Mouse (Mus musculus): ENCODE data around the gene Cdk14.

Gene Cdk14

DNA sequence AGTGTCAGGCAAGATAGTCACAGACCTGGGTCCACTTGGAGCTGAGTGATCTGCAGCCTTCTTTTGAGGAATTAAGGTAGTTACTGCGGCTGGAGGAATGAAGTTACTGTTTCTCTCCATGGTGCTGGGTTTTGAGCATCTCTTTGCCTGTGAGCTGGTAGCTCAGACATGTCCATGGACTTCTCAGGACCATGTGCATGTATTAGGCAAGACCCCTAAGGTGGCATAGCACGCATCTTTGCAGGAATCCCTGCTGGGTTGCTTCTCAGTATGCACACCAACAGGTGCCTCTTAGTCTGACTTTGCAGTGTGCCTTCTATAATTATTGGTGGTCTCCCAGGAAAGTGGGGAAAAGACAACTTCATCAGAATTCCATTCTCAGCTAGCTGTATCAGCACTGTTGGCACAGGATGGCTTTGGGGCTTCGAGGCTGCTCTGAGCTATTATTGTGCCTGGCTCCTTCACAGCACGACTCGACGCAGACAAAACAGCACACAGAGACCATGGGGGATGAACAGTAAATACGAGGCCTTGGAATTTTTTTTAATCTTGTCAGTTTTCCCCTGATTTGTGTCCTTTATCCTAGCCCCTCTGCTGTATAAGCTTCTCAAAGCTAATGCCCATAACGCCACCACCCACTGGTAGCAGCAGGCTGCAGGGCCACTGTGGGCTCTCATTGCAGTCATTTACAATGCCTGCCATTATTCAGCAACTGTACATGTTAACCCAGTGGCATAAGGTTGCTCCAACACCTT lies 618.8 kb downstream of the Cdk14 start:
- no peak for DNase-seq (ENCODE audit: low spot score in 2 of 2)

DNA sequence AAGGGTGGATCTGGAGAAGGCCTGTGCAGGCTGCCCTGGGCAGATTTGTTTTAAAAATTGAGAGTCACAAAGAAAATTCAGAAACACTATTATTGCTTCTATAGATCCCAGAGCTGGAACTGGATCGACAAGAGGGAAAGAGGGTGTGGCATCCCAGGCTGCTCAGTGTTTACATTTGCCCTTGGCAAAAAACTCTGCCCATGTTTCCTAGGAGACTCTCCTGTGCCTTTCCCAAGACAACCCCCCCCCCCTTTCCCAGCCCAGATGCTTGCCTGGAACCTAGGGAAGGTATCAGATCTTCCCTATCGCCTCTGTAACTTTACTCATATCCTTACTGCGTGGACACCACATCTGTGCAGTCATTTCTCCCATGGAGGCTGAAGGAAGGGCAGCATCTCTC lies 628.9 kb downstream of the Cdk14 start:
- DNase-seq (ENCODE audit: low spot score in 2 of 2), result no peak

DNA sequence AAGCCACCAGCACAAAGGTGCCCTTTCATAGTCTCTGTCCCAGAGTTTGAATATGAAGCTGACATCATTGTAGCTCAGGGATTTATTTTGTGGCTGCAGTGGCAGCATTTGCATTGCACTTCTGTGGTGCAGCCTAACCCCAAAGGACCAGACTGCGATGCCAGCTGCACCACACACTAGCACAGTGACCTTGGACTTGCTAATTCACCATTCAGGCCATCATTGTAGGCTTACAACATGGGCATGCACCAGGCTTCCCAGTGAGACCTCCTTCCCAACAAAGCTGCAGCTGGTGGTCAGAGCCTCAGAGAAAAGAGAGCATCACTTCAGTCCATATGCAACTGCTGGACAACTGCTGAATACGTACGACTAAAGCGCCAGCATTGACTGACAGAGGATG lies 629.8 kb downstream of the Cdk14 start:
- no peak for DNase-seq (ENCODE audit: low spot score in 2 of 2)

DNA sequence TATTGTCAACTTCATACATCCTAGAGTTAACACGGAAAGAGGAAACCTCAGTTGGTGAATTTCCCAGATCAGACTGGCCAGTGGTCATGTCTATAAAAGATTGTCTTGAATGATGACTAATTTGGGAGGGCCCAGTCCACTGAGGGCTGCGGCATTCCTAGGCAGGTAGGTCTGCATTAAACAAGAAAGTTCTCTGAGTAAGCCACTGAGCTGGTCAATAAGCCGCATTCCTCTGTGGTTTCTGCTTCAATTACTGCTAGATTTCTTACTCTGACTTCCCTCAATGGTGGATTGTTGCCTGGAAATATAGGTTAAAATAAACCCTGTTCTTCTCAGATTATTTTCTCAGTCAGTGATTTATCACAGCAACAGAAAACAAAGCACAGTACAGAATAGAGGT lies 631.6 kb downstream of the Cdk14 start:
- no peak for DNase-seq (ENCODE audit: low spot score in 2 of 2)

DNA sequence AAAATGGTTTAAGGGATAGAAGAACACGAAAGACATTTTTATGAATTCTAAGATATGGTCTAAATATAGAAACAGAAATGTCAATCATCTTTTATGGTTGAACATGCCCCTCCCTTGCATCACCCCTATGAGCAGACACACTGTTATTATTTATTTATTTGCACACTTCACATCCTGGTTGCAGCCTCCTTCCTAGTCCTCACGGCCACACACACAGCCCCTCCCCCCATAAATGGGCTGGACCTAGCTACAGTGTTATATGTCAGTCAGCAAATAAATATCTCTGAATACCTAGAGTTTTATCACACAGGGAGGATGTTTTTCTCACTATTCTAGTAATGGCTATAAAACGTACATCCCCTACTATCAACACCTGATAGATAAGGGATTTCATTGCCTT lies 633.3 kb downstream of the Cdk14 start:
- DNase-seq (ENCODE audit: low spot score in 2 of 2), result no peak

DNA sequence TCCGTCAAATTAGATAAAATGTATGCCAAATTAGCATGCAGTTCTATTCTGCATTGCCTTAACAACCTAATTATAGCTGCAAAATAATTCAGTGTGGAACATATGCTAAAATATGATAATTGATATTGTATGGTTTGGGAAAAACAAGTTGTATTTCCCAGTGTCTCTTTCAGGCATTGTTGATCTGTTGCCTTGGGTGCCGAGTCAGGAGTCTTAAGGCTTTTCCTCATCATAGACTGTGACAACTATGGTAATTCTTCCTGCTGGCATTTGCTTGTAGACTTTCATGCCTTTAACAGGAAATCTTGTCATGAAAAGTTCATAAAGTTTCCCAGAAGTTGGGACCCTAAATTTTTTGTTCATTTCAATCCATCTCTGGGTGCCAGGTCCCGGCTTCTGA lies 641.8 kb downstream of the Cdk14 start:
- no peak for DNase-seq (ENCODE audit: low spot score in 2 of 2)

DNA sequence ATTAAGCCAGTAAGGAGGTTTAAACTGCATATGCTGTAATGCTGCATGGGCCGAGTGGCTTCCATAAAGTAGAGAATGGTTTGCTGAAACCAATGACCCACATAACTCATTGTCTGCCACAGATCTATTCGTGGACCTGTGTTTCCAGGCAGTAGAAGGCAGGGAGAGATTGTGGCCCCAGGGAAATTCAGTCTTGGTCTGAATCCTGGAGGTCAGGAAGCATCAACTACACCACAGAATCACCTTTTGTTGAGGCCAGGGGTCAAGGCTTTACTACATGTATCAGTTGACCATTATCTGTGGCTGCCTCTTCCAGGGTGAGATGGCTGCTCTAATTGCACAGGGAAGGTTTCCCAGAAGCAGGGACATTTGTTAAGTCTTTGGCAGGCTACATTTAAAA lies 643.6 kb downstream of the Cdk14 start:
- no peak for DNase-seq (ENCODE audit: low spot score in 2 of 2)

DNA sequence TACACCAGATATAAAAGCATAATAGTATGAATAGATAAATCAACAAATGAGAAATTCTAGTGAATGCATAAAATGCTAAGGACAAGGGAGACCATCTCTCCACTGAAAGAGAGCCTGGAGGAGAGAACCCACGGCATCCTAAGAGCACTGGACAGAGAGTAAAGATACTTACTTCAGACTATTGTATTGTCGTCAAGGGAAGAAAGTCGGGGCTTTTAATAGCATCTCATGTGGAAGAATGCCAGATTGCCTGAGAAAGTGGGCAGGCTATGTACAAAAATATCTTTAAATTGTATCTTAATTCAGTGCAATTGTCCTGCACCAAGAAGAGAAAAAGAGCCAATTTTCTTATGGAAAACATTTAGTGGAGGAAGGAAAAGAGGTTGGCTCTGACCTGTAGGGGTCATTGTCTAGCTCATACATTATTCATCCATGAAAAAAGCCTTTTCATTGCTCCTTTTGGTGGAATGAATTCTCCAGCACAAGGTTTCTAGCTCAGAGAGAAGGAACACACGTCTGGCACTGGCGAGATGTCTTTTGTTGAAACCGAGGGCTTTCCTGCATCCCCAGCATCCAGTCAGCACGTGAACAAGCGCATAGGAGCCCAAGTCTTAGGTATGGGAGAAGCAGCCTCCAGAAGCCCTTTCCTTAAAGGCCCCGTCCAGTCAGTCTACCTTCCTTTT lies 646.9 kb downstream of the Cdk14 start:
- no peak for DNase-seq (ENCODE audit: low spot score in 2 of 2)

DNA sequence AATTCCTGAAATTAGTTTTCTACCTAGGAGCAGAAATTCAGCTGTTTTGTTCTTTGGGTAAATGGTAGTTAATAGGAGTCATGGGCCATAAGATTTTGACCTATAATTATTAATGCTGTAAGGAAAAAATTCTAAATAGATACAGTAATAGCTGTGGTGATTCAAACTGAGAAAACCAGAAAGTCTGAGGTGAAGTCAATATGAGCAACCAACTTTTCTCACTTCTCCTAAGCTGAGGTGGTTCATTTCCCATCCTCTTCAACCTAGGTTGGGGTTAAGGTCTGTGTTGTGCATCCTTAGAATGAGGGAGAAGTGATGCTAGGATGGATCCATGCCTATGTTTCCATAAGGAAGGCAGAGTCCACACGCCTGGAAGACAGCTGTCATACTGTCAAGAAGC lies 649.5 kb downstream of the Cdk14 start:
- DNase-seq (ENCODE audit: low spot score in 2 of 2), result no peak

DNA sequence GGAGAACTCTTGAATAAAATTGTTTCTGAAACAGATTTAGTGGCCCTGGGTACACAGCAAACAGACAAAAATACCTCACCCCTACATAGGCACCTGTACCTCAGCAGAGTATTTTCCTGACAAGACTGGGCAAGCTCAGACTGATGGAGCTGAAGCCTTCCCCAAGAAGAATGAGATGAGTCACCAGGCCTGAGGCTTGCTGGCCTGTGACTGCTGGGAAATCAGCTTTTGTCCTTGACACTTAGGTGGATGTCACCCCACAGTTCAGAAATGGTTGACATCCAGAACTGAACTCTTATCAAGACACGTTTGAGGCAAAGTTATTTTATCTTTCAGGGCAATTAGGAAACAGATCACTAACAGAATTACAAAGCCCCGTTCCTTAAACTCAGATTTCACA lies 652.2 kb downstream of the Cdk14 start:
- no peak for DNase-seq (ENCODE audit: low spot score in 2 of 2)

DNA sequence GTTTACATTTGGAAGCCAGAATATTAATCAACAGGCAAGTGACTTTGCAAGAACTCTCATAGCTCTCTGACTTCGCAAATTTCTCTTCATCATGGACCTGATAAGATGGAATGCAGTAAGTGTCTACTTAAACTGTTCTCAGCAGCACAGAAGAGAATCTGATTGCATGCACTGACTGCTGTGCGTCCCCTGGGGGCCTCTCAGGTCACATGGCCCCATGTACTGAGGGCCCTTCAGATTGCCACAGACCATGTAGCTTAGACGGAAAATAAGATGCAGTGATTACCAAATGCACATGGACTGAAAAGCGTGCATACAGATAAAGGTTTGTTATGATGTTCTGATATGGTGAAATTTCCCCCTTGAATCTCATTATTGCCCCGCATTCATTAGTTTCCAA lies 653.4 kb downstream of the Cdk14 start:
- no peak for DNase-seq (ENCODE audit: low spot score in 2 of 2)

DNA sequence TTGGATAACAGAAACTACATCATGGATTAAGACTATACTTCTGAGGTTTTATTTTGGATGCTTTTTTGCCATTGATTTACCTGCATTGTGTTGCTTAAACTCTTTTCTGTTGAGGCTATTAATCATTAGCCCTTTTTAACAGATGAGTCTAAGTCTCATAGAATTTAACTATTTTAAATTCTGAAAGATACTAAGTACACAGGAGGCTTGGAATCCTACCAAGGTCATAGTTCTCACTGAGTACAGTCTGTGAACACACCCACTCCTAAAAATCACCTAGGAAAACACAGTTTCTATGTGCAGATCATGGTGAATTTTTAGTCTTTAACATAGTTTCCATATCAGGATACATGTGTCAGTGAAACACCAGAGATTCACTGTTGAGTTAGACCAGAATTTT lies 658.2 kb downstream of the Cdk14 start:
- DNase-seq (ENCODE audit: low spot score in 2 of 2), result no peak

DNA sequence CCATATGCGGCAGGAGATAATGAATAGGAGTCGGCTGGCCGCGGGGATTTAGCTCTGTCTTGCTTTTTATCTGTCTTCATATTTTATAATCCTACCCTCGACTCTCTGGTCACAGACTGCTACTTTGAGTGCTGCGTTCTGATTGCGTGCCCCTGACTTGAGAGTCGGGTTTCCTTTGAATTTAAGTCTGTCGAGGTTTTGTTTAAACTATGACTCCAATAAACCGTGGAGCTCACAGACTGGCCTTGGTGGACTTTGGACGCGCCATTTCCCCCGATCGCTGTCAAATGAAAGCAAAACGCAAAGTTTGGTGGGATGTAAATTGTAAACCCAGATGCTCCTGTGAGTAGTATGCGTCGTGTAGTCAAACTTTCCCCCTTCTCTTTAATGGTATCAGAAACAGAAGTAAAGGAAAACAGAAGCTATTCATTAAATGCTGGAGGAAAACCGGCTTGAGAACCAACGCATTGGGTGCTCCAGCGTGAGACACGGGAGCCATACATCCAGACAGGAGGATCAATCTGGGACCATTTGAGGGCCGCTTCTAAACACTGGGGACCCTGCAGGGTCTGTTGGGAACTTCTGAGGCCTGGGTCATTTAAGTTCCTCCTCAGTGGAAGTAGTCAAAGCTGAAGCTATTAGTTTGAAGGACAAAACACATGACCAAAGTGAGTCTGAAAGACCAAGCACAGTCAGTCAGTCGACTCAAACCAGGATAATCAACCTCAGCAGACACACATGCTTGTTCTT lies 661.6 kb downstream of the Cdk14 start:
- no peak for DNase-seq (ENCODE audit: low spot score in 2 of 2)

DNA sequence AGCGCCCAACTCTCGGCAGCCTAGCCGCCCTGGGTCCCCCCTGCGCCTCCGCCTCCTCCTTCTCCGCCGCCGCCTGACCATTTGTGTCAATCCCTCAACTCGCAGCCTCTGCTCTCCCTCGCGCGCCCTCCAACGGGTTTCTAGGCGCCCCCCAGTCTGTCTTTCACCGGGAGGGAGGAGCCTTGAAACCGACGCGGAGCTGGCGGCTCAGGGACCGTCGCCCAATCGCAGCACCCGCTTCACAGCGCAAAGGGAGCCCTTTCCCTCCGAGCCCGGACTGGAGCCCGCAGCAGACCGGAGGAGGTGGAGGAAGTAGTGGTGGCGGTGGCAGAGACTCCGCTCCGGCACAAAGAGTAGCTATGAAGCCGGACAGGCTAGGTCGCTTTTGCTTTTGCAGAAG lies 662.2 kb downstream of the Cdk14 start, which contains the start of gene Fzd1:
Gene Fzd1 (minus strand): TSS at position 134 of the 400 bp plus-strand sequence.
- DNase-seq (ENCODE audit: low spot score in 2 of 2), result peak; percentile 76 to 78

DNA sequence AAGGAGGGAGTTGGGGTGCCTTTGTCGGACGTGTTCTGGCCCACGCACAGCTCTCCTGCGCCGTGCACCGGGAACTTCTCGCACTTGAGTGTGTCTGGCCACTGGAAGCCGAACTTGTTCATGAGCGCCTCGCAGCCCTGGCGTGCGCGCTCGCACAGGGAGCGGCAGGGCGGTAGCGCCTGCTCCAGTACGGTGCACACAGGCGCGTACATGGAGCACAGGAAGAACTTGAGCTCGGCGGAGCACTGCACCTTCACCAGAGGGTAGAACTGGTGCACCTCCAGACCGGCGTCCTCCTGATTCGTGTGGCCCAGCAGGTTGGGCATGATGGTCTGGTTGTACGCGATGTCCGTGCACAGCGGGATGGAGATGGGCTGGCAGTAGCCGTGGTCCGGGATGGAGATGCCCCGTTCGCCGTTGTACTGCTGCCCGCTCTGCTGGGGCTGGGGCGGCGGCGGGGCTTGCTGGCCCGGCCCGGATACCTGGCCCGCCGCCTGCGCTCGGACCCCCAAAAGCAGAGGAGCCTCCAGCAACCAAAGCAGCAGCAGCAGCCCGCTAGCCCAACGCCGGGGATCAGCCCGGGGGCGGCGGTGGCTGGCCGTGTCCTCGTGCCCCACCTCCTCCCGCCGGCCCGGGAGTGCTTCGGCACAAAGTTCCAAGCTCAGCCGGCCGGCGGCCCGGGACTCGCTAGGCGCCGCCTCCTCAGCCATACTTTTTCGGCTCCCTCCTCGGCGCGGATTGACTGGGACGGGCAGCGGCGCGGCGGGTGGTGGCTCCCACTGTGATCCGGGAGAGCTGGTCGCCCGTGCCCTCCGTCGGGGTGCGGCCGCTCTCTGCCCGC lies 663.0 kb downstream of the Cdk14 start:
- peak; percentile 22 to 35 for DNase-seq (ENCODE audit: low spot score in 2 of 2)

DNA sequence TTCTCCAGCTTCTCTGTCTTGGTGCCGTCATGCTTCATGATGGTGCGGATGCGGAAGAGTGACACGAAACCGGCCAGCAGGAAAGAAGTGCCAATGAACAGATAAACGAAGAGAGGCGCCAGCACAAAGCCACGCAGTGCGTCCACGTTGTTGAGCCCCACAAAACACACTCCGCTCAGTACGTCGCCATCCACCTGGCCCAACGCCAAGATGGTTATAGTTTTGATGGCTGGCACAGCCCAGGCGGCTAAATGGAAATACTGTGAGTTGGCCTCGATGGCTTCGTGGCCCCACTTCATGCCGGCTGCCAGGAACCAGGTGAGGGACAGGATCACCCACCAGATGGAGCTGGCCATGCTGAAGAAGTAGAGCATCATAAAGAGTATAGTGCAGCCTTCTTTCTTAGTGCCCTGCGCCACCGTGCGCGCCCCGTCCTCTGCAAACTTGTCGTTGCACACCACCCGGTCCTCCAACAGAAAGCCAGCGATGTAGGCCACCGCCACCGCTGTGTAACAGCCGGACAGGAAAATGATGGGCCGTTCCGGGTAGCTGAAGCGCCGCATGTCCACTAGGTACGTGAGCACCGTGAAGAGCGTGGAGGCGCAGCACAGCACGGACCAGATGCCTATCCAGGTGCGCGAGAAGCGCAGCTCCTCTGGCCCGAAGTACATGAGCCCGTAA lies 664.0 kb downstream of the Cdk14 start:
- DNase-seq (ENCODE audit: low spot score in 2 of 2), result peak; percentile 7 to 15

DNA sequence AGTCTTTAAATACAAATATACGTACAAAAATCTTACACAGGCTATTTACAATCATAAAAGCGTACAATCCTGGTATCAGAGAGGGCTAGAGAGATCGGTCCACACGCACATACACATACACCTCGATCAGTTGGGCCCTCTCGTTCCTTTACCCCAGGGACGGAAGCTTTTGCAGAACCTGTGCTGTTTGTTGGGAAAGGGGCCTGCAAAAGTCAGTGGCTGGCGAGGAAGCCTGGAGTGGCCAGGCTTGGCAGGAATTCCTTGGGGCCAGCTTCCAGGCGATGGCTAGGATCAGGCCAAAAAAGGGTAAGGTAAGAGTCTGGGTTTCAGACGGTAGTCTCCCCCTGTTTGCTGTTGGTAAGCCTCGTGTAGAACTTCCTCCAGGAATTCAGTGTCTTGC lies 664.8 kb downstream of the Cdk14 start:
- DNase-seq (ENCODE audit: low spot score in 2 of 2), result no peak

DNA sequence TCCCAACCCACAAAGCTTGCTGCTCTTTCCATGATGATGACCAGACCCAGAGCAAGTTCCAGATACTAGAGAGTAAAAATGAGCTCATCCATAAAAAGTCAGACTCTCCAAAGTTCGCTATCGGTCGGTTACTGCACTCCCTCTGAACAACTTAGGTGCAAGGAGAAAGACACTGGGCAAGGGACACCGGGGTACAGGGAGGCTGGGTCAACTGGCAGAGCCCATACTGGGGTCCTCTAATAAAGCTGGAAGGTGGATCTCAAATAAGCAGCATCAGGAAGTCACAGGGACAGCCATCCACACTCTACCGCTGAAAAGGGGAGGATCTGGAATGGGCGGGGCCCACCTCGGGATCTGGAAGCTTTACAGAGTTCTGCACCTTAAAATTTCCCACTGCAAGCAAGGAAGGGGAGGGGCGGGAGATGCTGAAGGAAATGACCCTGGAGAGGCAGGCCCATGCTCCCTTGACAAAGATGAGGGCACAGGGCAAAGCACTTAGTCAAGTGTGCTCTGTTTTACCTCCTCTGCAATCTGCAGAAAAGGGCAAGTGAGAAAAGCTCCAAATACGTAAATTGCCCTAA lies 665.3 kb downstream of the Cdk14 start:
- no peak for DNase-seq (ENCODE audit: low spot score in 2 of 2)
